Mouse (Mus musculus) embryonic facial prominence, embryonic 11.5 days (tissue): ENCODE measurements at regions not wholly inside any gene's neighbourhood (a gene's known extent, or its start where the extent isn't known, plus 50 kb on each side); places are given as distances from the start of the nearest gene placed in this dataset.

Experiments used
- ATAC-seq: fragments of 200-750 bp; cut with Nextera tagmentation; replicated peaks from 2 replicates; pipeline ENCODE4 v1.8.0; 2017; ENCODE audit warnings: low read depth; ENCODE audit not compliant: insufficient number of reproducible peaks, low FRiP score, low TSS enrichment
- DNase-seq: peaks from one replicate; pipeline ENCODE4 v3.0.0-alpha.2; 2015; ENCODE audit warnings: low spot score
- H3K27ac ChIP-seq: fragments of 300-500 bp; sonication (generic); replicated peaks from 2 replicates; pipeline ENCODE4 v1.5.1; 2014; ENCODE audit warnings: mild to moderate bottlenecking, low read depth, low read length, control low read depth
- H3K27me3 ChIP-seq: fragments of 300-500 bp; sonication (generic); 2 replicates; pipeline ENCODE4 v1.6.1; 2014; ENCODE audit warnings: mild to moderate bottlenecking, low read length, moderate library complexity, mixed read lengths; ENCODE audit not compliant: control insufficient read depth, insufficient read depth
- H3K36me3 ChIP-seq: fragments of 300-500 bp; sonication (generic); replicated peaks from 2 replicates; pipeline ENCODE4 v1.6.1; 2014; ENCODE audit warnings: low read depth, mild to moderate bottlenecking, low read length, moderate library complexity, mixed read lengths; ENCODE audit not compliant: control insufficient read depth, insufficient read depth
- H3K4me1 ChIP-seq: fragments of 300-500 bp; sonication (generic); 2 replicates; pipeline ENCODE4 v1.6.1; 2014; ENCODE audit warnings: low read length, mixed read lengths; ENCODE audit not compliant: control insufficient read depth, insufficient read depth
- H3K4me2 ChIP-seq: fragments of 300-500 bp; sonication (generic); 2 replicates; pipeline ENCODE4 v1.6.1; 2014; ENCODE audit warnings: low read depth, mild to moderate bottlenecking, control low read depth, low read length, moderate library complexity
- H3K4me3 ChIP-seq: fragments of 300-500 bp; sonication (generic); 2 replicates; pipeline ENCODE4 v1.5.1; 2014; ENCODE audit warnings: low read depth, low read length, control low read depth
- H3K9ac ChIP-seq: fragments of 300-500 bp; sonication (generic); replicated peaks from 2 replicates; pipeline ENCODE4 v1.6.1; 2014; ENCODE audit warnings: mild to moderate bottlenecking, control low read depth, low read length
- H3K9me3 ChIP-seq: fragments of 300-500 bp; sonication (generic); replicated peaks from 2 replicates; pipeline ENCODE4 v1.6.1; 2016; ENCODE audit warnings: mild to moderate bottlenecking, low read length, inconsistent platforms, mixed read lengths; ENCODE audit not compliant: control insufficient read depth
- WGBS: fragments of 180-500 bp; shearing (Covaris S2); extraction: QIAGEN DNeasy Blood & Tissue Kit; methylation state at CpG from one replicate; pipeline ENCODE4 v1.1.7; 2014; 5-methylcytosine and 5-hydroxymethylcytosine counted together

DNA sequence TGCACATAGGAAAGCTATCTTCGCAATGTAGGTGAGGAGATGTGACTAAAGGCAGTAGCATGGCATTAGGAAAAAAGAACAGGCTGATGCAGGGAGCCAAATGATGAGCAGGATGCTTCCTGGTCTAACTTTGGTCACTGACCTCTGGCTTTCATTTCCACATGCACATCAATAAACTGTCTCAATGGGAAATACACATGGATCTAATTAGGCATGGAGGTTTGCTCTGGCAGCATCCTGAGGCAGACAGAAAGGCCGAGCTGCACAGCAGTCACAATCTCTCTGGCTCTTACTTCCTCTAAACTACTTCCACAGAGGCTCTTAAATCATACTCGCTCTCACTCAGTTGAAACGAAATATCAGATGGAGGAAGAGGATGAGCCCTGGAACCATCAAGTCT is 112.7 kb upstream of the Kcnab1 start:
- peak; percentile 47 for DNase-seq
- Histone ChIP-seq H3K9ac (no peak overlapping the region), H3K4me1 (no peaks in the 10 kb centered on the region), H3K4me2 (no peak overlapping the region), H3K9me3 (no peaks in the 10 kb centered on the region), H3K36me3 (no peaks in the 10 kb centered on the region), H3K27me3 (no peaks in the 10 kb centered on the region), H3K4me3 (no peak overlapping the region), H3K27ac (no peak overlapping the region)
- no peak for ATAC-seq
- WGBS = 48% methylated on average over 4 of the region's 4 CpGs

- H3K27me3 ChIP-seq = no peaks in the 10 kb centered on the region
- DNase-seq (no peak), ATAC-seq (no peak)
- no peaks in the 10 kb centered on the region for H3K9me3 ChIP-seq
- H3K4me3 ChIP-seq = no peak overlapping the region
- H3K9ac ChIP-seq = no peak overlapping the region
- no peaks in the 10 kb centered on the region for H3K4me1 ChIP-seq
- no peak overlapping the region for H3K27ac ChIP-seq
- H3K36me3 ChIP-seq = no peaks in the 10 kb centered on the region
- H3K4me2 ChIP-seq = no peak overlapping the region
Observed at GRCm38 (mm10) chr3:64997552-64997951, 111.6 kb upstream of the Kcnab1 start.

GRCm38 (mm10) chr3:65001131-65001530 is 108.1 kb upstream of the Kcnab1 start:
- no peak overlapping the region for H3K27ac ChIP-seq
- no peak for ATAC-seq
- H3K4me2 ChIP-seq = no peak overlapping the region
- H3K9me3 ChIP-seq = no peaks in the 10 kb centered on the region
- no peak overlapping the region for H3K4me3 ChIP-seq
- H3K9ac ChIP-seq = no peak overlapping the region
- H3K4me1 ChIP-seq = no peaks in the 10 kb centered on the region
- 87% methylated on average over 4 of the region's 4 CpGs for WGBS
- H3K36me3 ChIP-seq = no peaks in the 10 kb centered on the region
- no peak for DNase-seq
- H3K27me3 ChIP-seq = no peaks in the 10 kb centered on the region

GRCm38 (mm10) chr3:65002578-65002977 is 106.6 kb upstream of the Kcnab1 start:
- Histone ChIP-seq H3K4me2 (no peak overlapping the region), H3K36me3 (no peaks in the 10 kb centered on the region), H3K27ac (no peak overlapping the region), H3K27me3 (no peaks in the 10 kb centered on the region), H3K4me1 (no peaks in the 10 kb centered on the region), H3K4me3 (no peak overlapping the region), H3K9me3 (no peaks in the 10 kb centered on the region), H3K9ac (no peak overlapping the region)
- ATAC-seq = no peak
- no peak for DNase-seq

GRCm38 (mm10) chr3:65006127-65006526 is 103.1 kb upstream of the Kcnab1 start:
- no peak for ATAC-seq

DNA sequence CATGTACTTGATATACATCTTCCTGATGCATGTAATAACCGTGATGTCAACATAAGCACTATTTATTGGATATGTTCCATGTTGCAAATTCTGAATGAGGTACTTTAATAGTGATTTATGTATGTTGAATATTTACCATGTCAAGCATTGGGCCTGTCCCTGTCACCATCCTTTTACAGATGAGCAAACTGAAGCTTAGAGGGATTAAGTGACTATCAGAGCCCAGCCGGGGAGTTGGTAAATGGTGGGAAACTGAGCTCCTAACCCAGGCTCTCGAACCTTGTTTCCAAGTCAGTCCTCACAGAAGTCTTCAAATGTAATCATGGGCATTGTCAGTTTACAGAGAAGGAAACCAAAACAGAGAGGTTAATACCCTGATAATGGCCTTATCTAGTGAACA is 102.6 kb upstream of the Kcnab1 start:
- Histone ChIP-seq H3K4me3 (no peak overlapping the region), H3K36me3 (no peaks in the 10 kb centered on the region), H3K9me3 (no peaks in the 10 kb centered on the region), H3K4me1 (no peaks in the 10 kb centered on the region), H3K27me3 (no peaks in the 10 kb centered on the region), H3K27ac (no peak overlapping the region), H3K4me2 (no peak overlapping the region), H3K9ac (no peak overlapping the region)
- no peak for DNase-seq
- 72% methylated on average over 3 of the region's 3 CpGs for WGBS
- no peak for ATAC-seq

More at GRCm38 (mm10) chr3:65006127-65006526, 103.1 kb upstream of the Kcnab1 start:
- Histone ChIP-seq H3K9ac (no peak overlapping the region), H3K4me3 (no peak overlapping the region), H3K36me3 (no peaks in the 10 kb centered on the region), H3K4me1 (no peaks in the 10 kb centered on the region), H3K9me3 (no peaks in the 10 kb centered on the region), H3K27me3 (no peaks in the 10 kb centered on the region), H3K4me2 (no peak overlapping the region), H3K27ac (no peak overlapping the region)
- 75% methylated on average over 1 of the region's 1 CpGs for WGBS
- DNase-seq = no peak

DNA sequence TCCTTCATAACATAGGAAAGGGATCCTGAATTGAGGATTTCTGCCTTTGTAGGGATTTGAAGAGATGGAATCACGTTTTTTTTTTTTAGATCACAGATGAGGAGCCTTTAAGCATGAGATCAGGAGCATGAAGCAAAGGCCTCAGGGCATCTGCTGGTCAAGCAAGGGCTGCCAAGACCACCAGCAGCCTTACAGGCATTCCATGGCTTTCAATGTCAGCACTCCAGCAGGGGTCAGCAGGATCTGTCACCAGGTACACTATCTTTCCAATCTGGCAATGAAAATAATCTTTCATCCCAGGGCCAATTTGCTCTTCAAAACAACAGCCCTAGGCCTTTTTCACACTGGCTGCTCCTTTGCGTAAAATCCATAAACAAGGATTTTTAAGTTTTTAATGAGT is 85.3 kb upstream of the Kcnab1 start:
- 71% methylated on average over 2 of the region's 2 CpGs for WGBS

DNA sequence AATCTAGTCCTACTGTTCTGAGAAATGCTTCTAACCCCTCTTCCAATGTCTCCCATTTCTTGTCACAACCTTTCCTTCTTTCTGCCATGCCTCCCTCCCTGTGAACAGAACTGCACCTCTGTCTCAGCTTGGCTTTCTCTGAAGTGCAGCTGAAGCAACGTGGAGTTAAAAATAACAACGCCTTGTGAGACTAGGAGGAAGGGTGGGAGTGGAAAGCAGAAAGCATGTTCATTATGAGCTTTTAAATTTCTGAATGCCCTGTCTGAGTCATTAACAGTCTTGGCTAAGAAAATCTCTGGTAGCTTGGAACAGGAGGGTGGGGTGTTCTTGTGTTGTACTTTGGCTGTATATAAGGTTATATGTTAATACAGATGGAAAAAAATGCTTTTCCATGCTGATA is 71.6 kb upstream of the Kcnab1 start:
- WGBS = 79% methylated on average over 2 of the region's 2 CpGs
- DNase-seq (no peak), ATAC-seq (no peak)
- no peak overlapping the region for H3K4me3 ChIP-seq
- no peaks in the 10 kb centered on the region for H3K27me3 ChIP-seq
- H3K36me3 ChIP-seq = no peaks in the 10 kb centered on the region
- H3K4me1 ChIP-seq = no peaks in the 10 kb centered on the region
- H3K27ac ChIP-seq = no peak overlapping the region
- no peaks in the 10 kb centered on the region for H3K9me3 ChIP-seq
- no peak overlapping the region for H3K4me2 ChIP-seq
- H3K9ac ChIP-seq = no peak overlapping the region

More for the DNA sequence above, 85.3 kb upstream of the Kcnab1 start:
- Histone ChIP-seq H3K4me2 (no peak overlapping the region), H3K4me3 (no peak overlapping the region), H3K9ac (no peak overlapping the region), H3K4me1 (no peaks in the 10 kb centered on the region), H3K27me3 (no peaks in the 10 kb centered on the region), H3K27ac (no peak overlapping the region), H3K9me3 (no peaks in the 10 kb centered on the region), H3K36me3 (no peaks in the 10 kb centered on the region)
- ATAC-seq = no peak
- no peak for DNase-seq

DNA sequence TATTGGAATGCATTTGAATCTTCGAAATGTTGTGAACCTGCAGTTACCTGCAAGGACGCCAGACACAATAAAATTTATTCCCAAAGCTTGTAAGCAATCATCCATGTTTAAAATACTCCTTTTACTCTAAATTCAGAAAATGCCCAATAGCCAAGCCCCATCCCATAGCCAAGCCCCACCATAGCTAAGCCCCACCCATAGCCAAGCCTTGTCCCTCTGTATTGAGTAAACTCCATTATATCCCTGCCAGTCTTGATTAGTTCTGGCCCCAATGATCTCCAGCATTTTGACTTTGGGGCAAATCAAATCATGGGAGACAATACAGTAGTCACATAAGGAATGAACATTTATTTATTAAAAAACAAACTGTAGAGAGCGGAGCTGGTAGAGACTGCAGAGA is 61.3 kb upstream of the Kcnab1 start:
- ATAC-seq = no peak
- 89% methylated on average over 3 of the region's 3 CpGs for WGBS

More for the DNA sequence above, 61.3 kb upstream of the Kcnab1 start:
- Histone ChIP-seq H3K4me2 (no peak overlapping the region), H3K27ac (no peak overlapping the region), H3K27me3 (no peaks in the 10 kb centered on the region), H3K9me3 (no peaks in the 10 kb centered on the region), H3K9ac (no peak overlapping the region), H3K4me1 (no peaks in the 10 kb centered on the region), H3K4me3 (no peak overlapping the region), H3K36me3 (no peaks in the 10 kb centered on the region)
- no peak for DNase-seq
